Mouse (Mus musculus) limb, embryonic 14.5 days (tissue): ENCODE data around the gene Gca. TPM values are rescaled to one million over a fixed set of nuclear protein-coding genes. Genes with fewer than 3 reads are reported as not detected.
A peak's percentile ranks its signal among the peaks of the same experiment; 100 is the strongest.

Source experiments
- ATAC-seq: fragments of 200-750 bp; cut with Nextera tagmentation; 2 replicates; pipeline ENCODE4 v1.8.0; 2017; ENCODE audit warnings: low read depth, moderate number of reproducible peaks, moderate TSS enrichment; ENCODE audit not compliant: low FRiP score
- DNase-seq: peaks from one replicate; pipeline ENCODE4 v3.0.0-alpha.2; 2015; ENCODE audit warnings: low spot score
- H3K27ac ChIP-seq: fragments of 300-500 bp; sonication (generic); replicated peaks from 2 replicates; pipeline ENCODE4 v1.5.1; 2014; ENCODE audit warnings: low read depth, mild to moderate bottlenecking, low read length, moderate library complexity, mixed read lengths
- H3K27me3 ChIP-seq: fragments of 300-500 bp; sonication (generic); 2 replicates; pipeline ENCODE4 v1.6.1; 2014; ENCODE audit warnings: low read length, mixed read lengths; ENCODE audit not compliant: control insufficient read depth, insufficient read depth
- H3K36me3 ChIP-seq: fragments of 300-500 bp; sonication (generic); 2 replicates; pipeline ENCODE4 v1.6.1; 2014; ENCODE audit warnings: mild to moderate bottlenecking, low read length, moderate library complexity, mixed read lengths; ENCODE audit not compliant: control insufficient read depth, insufficient read depth
- H3K4me1 ChIP-seq: fragments of 300-500 bp; sonication (generic); 2 replicates; pipeline ENCODE4 v1.6.1; 2014; ENCODE audit warnings: antibody characterized with exemption, low read length, mixed read lengths; ENCODE audit not compliant: control insufficient read depth, insufficient read depth
- H3K4me2 ChIP-seq: fragments of 300-500 bp; sonication (generic); replicated peaks from 2 replicates; pipeline ENCODE4 v1.6.1; 2014; ENCODE audit warnings: low read depth, mild to moderate bottlenecking, low read length, moderate library complexity; ENCODE audit not compliant: severe bottlenecking
- H3K4me3 ChIP-seq: fragments of 300-500 bp; sonication (generic); replicated peaks from 2 replicates; pipeline ENCODE4 v1.5.1; 2014; ENCODE audit warnings: low read length
- H3K9ac ChIP-seq: fragments of 300-500 bp; sonication (generic); 2 replicates; pipeline ENCODE4 v1.6.1; 2014; ENCODE audit warnings: mild to moderate bottlenecking, low read depth, low read length, moderate library complexity; ENCODE audit not compliant: severe bottlenecking
- H3K9me3 ChIP-seq: fragments of 300-500 bp; sonication (generic); 2 replicates; pipeline ENCODE4 v1.6.1; 2016; ENCODE audit warnings: low read length; ENCODE audit not compliant: control insufficient read depth
- POLR2A ChIP-seq: fragments of 200-500 bp; IDR thresholded peaks from 2 replicates; pipeline ENCODE4 v1.8.0; 2012; ENCODE audit warnings: inconsistent platforms, mild to moderate bottlenecking, moderate library complexity, borderline replicate concordance; ENCODE audit not compliant: insufficient read depth, insufficient read length; ENCODE audit errors: extremely low read depth
- WGBS: fragments of 180-500 bp; shearing (Covaris S2); extraction: QIAGEN DNeasy Blood & Tissue Kit; methylation state at CpG from one replicate; pipeline ENCODE4 v1.1.7; 2014; 5-methylcytosine and 5-hydroxymethylcytosine counted together
- polyA plus RNA-seq, 2 experiments: library from polyadenylated mRNA; depleted of rRNA in 1 of 2; stranded (reverse) in 1 of 2; unstranded in 1 of 2; fragments of >200 nt; fragmentation: Nextera tagmentation in 1 of 2; extraction: Ambion mirVana in 1 of 2; gene quantifications; 2 replicates each; pipeline versions ENCODE4 v1.2.1 to v1.2.3; 2012 to 2014

The Gca gene
- polyA plus RNA-seq (2012; rRNA removed) (2.6 and 2.8 TPM in 2 replicates), polyA plus RNA-seq (2014; fragmentation: Nextera tagmentation; extraction: Ambion mirVana) (2.7 and 3.2 TPM in 2 replicates)

DNA sequence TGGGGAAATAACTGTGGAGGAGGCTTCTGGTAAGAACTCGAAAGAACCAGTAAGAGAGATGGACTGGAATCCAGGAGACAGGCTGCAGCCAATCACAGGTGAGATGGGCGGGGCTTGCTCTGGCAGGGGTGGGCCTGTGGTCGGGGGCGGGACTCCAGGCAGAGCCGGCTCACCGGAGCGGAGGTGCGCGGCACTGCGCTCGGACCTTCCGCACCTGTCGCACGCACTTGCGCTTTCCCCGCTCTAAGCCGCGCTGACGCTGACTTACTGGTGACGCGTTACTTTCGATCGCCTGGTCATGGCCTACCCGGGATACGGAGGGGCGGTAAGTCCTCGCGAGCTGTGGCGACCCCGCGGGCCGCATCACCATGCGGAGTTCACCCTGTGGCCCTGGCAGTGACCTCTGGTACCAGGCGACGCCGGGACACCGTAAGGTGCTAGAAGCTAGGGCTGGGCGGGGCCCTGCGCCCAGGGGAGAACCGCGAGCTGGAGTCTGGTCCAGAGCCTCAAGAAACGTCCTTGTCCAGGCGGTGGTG, at the start of gene Gca:
TSS of gene Gca (plus strand) at position 151 of the 536 bp plus-strand sequence.
- Histone ChIP-seq H3K4me3 (peak within 1 kb of the TSS; percentile 50), H3K4me1 (no peaks in the 10 kb centered on the region), H3K9me3 (no peaks in the 10 kb centered on the region), H3K9ac (peak within 1 kb of the TSS; percentile 39; the same call in 1 of the 2 replicates), H3K27me3 (peaks cover 12% of the 10 kb centered on the region; the same call in 1 of the 2 replicates), H3K27ac (no peak within 1 kb of the TSS), H3K4me2 (peak within 1 kb of the TSS; percentile 91), H3K36me3 (no peaks in the 10 kb centered on the region)
- no peak for TF ChIP-seq POLR2A
- WGBS = under 1% methylated on average over 43 of the region's 43 CpGs
- ATAC-seq (peak; percentile 90), DNase-seq (peak; percentile 76)

DNA sequence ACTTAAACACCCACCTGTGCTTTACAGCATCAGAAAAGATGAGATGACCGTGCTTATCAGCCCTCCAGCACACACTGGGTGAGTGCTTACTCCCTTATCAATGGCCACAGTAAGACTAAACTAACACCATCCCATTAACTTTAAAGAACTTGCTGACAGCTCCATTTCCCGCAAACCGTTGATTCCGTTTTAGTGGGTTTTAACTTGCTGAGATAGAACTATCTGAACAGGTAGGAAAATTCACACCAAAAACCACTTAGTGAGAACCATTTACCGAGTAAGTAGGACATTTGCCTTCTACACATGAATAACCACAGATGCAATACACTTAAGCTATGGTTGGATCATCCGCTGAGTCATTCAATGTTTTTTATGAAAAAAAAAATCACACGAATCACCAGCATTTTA, 45.1 kb upstream of the Gca start:
- H3K4me2 ChIP-seq = no peak overlapping the region
- no peak for ATAC-seq
- no peak overlapping the region for H3K27ac ChIP-seq
- no peak overlapping the region for H3K9ac ChIP-seq
- no peak for TF ChIP-seq POLR2A
- H3K9me3 ChIP-seq = no peaks in the 10 kb centered on the region
- no peak overlapping the region for H3K4me3 ChIP-seq
- H3K27me3 ChIP-seq = no peaks in the 10 kb centered on the region
- WGBS = 80% methylated on average over 7 of the region's 7 CpGs
- no peak for DNase-seq
- no peaks in the 10 kb centered on the region for H3K36me3 ChIP-seq
- no peaks in the 10 kb centered on the region for H3K4me1 ChIP-seq

DNA sequence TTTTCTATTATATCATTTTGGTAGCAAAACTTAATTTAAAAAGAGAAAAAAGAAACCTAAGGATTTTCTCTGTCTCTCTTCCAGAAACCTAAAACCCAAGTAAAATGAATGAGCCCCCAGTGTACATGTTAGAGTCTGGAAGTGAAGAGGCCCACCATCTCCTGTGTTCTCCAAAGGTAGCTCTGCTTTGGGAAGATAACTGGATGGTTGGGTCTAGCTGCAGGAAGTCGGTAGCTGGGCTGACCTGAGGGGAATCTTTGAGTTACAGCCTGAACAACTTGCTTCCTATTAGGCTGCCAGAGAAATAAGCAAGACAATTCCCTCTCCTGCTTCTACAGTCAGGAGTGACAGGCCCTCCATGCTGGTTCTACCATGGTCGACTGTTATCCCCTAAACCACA, 44.4 kb upstream of the Gca start:
- no peak overlapping the region for H3K4me2 ChIP-seq
- H3K4me1 ChIP-seq = no peaks in the 10 kb centered on the region
- no peaks in the 10 kb centered on the region for H3K27me3 ChIP-seq
- no peak overlapping the region for H3K27ac ChIP-seq
- ATAC-seq = no peak
- 61% methylated on average over 2 of the region's 2 CpGs for WGBS
- H3K9me3 ChIP-seq = no peaks in the 10 kb centered on the region
- no peak for DNase-seq
- no peaks in the 10 kb centered on the region for H3K36me3 ChIP-seq
- no peak overlapping the region for H3K9ac ChIP-seq
- no peak overlapping the region for H3K4me3 ChIP-seq
- TF ChIP-seq POLR2A = no peak

DNA sequence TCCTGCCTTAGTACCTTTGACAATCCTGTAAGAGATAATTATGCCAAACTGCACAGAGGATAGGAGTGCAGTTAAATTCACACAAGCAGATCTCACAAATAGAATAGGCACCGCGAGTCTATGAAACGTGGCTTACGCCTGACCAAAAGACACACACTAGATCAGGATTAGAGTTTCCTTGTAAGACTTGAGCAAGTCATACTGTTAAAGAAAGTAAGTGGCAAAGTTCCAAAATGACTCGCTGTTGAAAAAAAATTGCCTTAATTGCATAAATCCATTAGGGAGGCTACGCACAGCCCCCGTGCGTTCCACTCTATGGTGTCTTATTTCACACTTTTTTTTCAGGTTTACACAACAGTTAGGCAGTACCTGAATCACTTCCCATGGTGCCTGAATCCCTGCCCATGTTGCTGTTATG, 41.1 kb upstream of the Gca start:
- Histone ChIP-seq H3K9me3 (no peaks in the 10 kb centered on the region), H3K9ac (no peak overlapping the region), H3K36me3 (no peaks in the 10 kb centered on the region), H3K4me3 (no peak overlapping the region), H3K27ac (no peak overlapping the region), H3K27me3 (no peaks in the 10 kb centered on the region), H3K4me1 (no peaks in the 10 kb centered on the region), H3K4me2 (no peak overlapping the region)
- no peak for TF ChIP-seq POLR2A
- DNase-seq = no peak
- WGBS = 60% methylated on average over 8 of the region's 8 CpGs
- no peak for ATAC-seq

DNA sequence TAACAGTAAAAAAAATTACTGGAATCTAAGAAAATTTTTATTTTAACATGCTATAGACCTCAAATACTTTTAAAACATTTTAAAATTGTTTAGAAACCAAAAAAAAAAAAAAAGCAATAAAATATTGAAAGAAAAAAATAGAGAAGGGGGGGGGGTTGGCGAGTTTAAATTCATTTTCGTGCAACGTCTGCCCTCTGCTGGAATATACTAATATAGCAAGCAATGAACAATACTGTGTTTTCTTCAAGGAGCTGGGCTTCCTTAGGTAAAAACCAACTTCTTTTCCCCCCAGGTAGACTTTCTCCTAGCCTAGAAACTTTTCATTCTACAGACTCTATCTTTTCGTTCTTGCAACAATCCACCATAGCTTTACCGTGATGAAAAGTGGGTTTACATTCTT, 36.4 kb upstream of the Gca start:
- H3K27me3 ChIP-seq = no peaks in the 10 kb centered on the region
- H3K4me1 ChIP-seq = no peaks in the 10 kb centered on the region
- DNase-seq (peak; percentile 57), ATAC-seq (no peak)
- no peak overlapping the region for H3K4me3 ChIP-seq
- H3K9me3 ChIP-seq = no peaks in the 10 kb centered on the region
- no peak overlapping the region for H3K27ac ChIP-seq
- no peak overlapping the region for H3K4me2 ChIP-seq
- 7% methylated on average over 5 of the region's 5 CpGs for WGBS
- H3K36me3 ChIP-seq = no peaks in the 10 kb centered on the region
- no peak overlapping the region for H3K9ac ChIP-seq
- TF ChIP-seq POLR2A = no peak
